Mouse (Mus musculus) left cerebral cortex, adult 18-20 months (tissue): ENCODE measurements around the gene Senp7. TPM values are rescaled to one million over a fixed set of nuclear protein-coding genes. Genes with fewer than 3 reads are reported as not detected.
"Not testable (repeated sequence)": the region's sequence is repeated elsewhere in the genome, so short reads cannot be mapped to it uniquely, and the experiment has no call there.

Source experiments
- DNase-seq, 2 experiments: peaks; one replicate each; pipeline ENCODE4 v3.0.0; 2021 to 2022; ENCODE audit warnings: low spot score in 2 of 2, mixed read lengths in 1 of 2
- long read RNA-seq, 2 experiments: library from polyadenylated mRNA; stranded (forward); transcript quantifications; one replicate each; pipeline ENCODE4 v2.0.0; 2021
- total RNA-seq, 2 experiments: library from RNA; stranded (reverse); gene quantifications; 2 replicates each; pipeline ENCODE4 v1.2.3; 2021

Senp7 gene
- total RNA-seq = 10 to 100 TPM; 41.9 to 42.6 TPM
- long read RNA-seq, experiment 1, full-length matches to known transcripts = 5 of 15 reads
- long read RNA-seq, experiment 1, partial matches to known transcripts = 0 of 15 reads
- long read RNA-seq, experiment 1, other reads (novel, unspliced or antisense) = 10 of 15 reads
- long read RNA-seq, experiment 2, full-length matches to known transcripts = 1 of 9 reads
- long read RNA-seq, experiment 2, partial matches to known transcripts = 1 of 9 reads
- long read RNA-seq, experiment 2, other reads (novel, unspliced or antisense) = 7 of 9 reads

DNA sequence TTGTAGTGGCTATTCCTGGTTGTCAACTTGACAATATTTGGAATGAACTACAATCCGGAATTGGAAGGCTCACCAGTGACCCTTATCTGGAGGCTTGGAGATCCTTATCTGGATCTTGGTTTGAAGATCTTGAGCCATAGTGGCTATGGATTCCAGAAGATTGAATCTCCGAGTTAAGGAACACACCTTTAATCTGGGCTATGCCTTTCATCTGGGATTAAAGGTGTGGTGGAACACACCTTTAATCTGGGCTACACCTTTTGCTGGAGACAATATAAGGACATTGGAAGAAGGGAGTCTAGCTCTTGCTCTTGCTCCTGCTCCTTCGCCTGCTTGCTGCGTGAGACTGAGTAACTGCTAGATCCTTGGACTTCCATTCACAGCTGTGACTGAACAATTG is at the start of gene Senp7:
TSS of gene Senp7 (plus strand) at position 301 of the 400 bp plus-strand sequence.
- not testable (repeated sequence) for DNase-seq

DNA sequence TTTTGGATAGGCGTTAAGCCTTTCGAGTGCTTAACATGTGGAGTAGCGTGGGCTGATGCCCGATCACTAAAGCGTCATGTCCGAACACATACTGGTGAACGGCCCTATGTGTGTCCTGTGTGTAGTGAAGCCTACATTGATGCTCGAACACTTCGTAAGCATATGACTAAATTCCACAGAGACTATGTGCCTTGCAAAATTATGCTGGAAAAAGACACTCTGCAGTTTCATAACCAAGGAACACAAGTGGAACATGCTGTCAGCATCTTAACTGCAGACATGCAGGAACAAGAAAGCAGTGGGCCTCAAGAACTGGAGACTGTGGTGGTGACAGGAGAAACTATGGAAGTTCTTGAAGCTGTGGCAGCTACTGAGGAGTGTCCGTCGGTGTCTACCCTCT is 41.3 kb upstream of the Senp7 start:
- DNase-seq = peak in 1 of 2 experiments; percentile 27

GRCm38 (mm10) chr16:56008862-56009261 is 39.3 kb upstream of the Senp7 start:
- no peak for DNase-seq

DNA sequence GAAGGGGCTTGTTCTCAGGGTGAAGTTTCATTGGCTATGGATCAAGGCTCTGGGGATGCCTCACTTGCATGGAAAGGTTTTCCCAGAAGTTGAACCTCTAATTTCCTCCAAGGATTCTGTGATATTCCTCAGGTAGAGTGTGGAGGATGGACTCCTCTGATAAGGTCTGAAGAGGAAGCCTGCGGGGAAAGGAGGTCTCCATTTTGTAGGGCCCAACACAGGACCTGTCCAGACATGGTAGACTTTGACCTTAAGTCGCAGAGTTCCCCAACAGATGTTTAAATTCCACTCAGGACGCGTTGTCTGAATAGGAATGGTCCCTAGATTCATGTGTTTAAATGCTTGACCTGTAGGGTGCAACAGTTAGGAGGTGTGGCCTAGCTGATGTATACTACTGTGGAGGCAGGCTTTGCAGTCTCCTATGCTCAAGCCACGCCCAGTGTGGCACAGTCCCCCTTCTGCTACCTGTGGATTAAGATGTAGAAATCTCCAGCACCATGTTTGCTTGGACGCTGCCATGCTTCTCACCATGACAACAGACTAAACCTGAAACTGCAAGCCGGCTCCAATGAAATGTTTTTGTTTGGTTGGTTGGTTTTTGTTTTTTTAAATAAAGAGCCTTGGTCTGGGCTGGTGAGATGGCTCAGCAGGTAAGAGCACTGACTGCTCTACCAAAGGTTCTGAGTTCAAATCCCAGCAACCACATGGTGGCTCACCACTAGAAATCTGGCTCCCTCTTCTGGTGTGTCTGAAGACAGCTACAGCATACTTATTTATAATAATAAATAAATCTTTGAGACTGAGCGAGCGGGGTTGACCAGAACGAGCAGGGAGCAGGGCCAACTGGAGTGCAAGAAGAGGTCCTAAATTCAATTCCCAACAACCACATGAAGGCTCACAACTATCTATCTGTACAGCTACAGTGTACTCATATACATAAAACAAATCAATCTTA is 35.1 kb upstream of the Senp7 start:
- DNase-seq = no peak

GRCm38 (mm10) chr16:56014076-56014475 is 34.1 kb upstream of the Senp7 start:
- no peak for DNase-seq

- DNase-seq = no peak
Observed at GRCm38 (mm10) chr16:56019660-56020059, 28.5 kb upstream of the Senp7 start.

GRCm38 (mm10) chr16:56027854-56028629 is 20.1 kb upstream of the Senp7 start:
- DNase-seq = no peak

DNA sequence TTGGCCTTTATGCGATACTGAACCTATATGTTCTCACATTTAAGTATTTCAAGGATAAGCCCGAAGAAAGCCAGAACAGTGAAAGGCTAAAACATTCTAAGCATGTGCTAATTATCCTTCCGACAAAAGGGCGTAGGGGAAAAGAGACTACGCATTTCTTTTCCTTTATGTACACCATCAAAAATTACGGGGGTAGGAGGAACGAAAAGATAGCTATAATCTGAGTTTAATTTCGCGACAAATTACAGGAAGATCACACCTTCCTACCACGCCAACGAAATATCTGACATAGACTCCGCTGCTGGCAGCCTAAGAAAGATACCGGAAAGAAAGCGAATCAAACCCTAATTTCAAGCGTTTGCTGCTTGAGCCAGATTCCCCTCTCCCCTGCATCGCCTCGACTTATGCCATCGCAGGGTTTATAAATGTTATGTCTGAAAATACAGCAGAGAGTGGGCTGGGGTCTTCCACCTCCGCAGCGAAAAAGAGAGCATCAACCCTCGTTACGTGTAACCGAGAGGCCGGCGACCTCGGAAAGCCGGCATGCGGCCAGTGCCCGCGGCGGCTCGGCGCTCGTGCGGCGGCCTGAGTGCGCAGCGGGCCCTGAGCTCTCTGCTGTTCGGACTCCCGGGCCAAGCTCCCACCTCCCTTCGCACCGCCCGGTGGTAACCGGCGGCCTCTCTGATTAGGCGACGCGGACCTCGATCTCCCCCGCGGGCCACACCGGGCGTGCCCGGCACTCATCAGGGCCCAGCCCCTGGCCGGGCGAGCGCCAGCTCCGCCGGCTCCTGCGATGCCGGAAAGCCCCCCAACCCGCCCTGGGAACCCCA is 19.2 kb upstream of the Senp7 start:
- DNase-seq = no peak

DNA sequence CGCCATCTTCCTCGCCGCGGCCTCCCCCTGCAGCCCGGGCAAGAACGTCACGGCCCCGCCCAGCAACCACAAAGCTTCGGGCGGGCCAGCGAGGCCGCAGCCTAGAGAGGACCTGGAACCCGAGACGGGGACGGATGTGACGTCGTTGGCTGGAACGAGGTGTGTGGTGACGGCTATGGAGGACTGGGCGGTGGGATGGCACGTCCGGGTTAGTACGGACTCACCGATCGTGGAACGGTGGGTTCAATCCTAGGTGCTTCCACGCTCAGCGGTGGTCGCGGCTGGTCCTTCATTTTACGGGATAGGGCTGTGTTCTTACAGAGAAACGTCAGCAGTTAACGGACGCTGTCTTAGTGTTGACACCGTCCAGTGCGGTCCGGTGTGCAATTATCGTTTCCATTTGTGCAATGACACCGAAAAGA is 18.5 kb upstream of the Senp7 start, which contains the start of gene Pcnp:
TSS of gene Pcnp (minus strand) at position 79 of the 422 bp plus-strand sequence.
- DNase-seq = peak; percentile 99

GRCm38 (mm10) chr16:56034566-56034965 is 13.6 kb upstream of the Senp7 start:
- no peak for DNase-seq

DNA sequence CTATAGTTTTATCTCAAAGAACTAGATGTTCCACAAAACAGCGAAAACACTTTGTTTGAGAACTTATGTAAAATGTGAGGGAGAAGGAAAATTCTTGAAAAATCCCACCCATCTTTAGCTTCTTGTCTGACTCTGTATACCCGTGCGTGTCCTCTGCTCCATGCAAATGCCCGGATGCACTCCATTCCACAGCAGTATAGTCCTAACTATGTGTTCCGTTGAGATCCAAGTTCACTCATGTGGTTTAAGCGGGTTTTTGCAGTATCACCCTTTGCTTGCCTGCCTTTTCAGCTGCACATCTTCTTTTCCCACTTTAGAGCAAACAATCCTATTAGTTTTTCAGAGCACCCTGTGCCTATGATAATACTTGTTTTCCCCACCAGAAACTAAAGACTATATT is 11.6 kb upstream of the Senp7 start:
- DNase-seq = no peak

DNA sequence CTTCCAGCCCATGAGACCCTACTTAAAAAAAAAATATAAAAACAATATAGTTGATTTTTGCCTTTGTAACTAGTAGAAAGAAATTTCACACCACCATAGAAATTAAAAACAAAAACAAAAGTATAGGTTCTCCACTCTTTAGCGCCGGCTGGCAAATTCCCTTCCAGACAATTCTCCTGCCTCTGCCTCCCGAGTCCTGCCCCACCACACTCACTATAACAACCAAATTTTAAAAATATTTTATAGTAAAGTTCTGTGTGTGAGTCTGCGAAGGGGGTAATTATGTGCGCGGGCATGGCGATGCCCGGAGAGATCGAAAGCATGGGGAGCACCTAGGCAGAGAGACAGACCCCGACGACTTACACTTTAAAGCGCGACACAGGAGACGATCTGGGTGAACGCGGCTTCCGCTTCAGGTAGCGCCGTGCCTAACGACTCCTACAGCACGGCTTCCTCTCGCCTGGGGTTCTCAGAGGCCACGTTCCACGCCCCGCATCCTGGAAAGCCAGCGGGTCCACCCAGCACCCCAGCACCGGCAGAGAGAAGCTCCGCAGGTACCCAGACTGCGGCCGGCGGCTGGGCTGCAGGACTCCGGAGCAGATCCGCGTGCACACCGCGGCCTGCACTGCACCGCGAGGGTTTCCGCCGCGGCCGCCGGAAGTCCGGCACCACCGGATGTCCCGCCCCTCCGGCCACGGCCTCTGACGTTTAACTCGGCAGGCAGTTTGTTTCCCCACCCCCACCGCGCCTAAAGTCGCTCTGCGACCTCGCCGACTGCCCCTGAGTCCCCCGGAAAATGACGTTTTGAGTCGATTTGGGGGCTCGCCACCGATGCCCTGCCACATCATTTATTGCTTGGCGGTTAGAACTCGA is 10.8 kb upstream of the Senp7 start, which contains the start of gene Trmt10c:
TSS of gene Trmt10c (minus strand) at position 682 of the 873 bp plus-strand sequence.
- peak; percentile 95 for DNase-seq

GRCm38 (mm10) chr16:56038090-56038489 is 10.0 kb upstream of the Senp7 start:
- DNase-seq = no peak

GRCm38 (mm10) chr16:56055911-56056310 is 7.8 kb downstream of the Senp7 start:
- DNase-seq = no peak

DNA sequence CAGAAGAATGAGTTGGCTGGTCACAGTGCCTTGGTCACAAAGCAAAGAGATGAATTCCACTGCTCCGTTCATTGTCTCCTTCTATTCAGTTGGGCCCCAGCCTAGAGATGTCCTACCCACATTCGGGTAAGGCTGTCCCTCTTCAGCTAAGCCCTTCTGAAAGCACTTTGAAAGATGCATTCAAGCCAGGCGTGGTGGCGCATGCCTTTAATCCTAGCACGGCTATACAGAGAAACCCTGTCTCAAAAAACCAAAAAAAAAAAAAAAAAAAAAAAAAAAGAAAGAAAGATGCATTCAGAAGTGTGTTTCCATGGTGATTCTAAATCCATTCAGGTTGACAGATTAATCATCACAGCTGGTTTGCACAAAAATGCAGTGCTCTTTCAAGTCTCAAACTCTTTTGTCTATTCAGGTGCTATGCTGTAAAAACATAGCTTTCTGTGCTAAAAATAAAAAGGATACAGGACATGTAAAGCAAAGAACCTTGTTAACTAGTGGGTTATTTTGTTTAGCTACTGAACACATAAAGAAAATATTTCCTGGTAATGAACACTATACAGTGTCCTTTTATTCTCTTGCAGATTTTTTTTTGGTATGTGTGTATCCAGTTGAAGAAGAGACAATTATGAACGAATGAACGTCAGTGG is 8.9 kb downstream of the Senp7 start:
- DNase-seq = no peak

- DNase-seq = no peak
Observed at GRCm38 (mm10) chr16:56058151-56058550, 10.0 kb downstream of the Senp7 start.

DNA sequence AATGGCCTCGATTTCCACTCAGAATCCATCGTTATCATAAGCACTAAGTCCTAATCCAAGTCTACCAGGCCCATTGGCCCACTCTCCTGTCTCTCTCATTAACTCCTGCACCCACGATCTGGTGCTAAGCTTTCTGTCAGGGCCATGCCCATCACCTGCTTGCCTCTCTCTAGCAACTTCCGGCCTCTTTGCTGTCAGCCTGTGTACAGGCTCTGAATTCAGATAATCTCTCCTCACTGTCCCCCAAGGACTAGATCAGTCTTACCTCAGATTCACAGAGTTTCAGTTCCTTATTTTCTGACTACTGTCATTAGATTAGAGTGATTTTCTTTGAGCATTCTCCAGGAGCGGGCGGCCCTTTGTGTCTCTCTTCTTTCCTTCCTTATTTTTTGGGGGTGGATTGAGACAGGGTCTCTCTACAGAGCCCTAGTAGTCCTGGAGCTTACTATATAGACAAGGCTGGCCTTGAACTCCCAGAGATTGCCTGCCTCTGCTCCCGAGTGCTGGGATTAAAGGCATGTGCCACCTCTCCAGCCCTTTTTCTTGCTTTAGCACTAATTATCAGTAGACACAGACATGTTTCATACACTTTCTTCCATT is 14.0 kb downstream of the Senp7 start:
- no peak for DNase-seq

DNA sequence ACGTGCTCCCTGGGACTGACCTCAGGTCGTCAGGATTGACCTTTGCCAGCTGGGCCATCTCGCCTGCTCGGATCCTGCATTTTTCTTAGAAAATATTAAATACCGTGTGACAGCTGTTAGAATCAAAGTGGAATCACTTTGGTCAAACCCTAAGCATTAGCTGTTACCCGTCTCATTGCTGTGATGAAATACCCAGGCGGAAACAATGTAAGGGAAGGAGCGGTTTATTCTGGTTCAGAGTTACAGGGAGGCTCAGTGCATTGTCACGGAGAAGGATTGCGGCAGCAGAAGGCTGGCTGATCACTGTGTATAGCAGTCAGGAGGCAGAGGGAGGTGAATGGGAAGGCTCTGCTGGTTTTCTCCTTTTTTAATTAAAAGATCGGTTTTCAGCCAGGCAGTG is 14.8 kb downstream of the Senp7 start:
- no peak for DNase-seq
